Mouse (Mus musculus) ES-E14 (cell line): ENCODE data around the gene Slc11a1. TPM values are rescaled to one million over a fixed set of nuclear protein-coding genes. Genes with fewer than 3 reads are reported as not detected.

ENCODE experiments used
- DNase-seq: peaks from one replicate; pipeline ENCODE4 v3.0.0-alpha.2; 2013; ENCODE audit warnings: low read depth, low spot score
- H3K27ac ChIP-seq: 2 replicates; pipeline ENCODE4 v1.5.1; 2012; ENCODE audit warnings: low read depth, mild to moderate bottlenecking, low read length, moderate library complexity, mixed read lengths; ENCODE audit not compliant: poor library complexity, insufficient read depth, severe bottlenecking
- H3K36me3 ChIP-seq: 2 replicates; pipeline ENCODE4 v1.6.1; 2012; ENCODE audit warnings: mild to moderate bottlenecking, low read length, moderate library complexity, mixed read lengths; ENCODE audit not compliant: control insufficient read depth, poor library complexity, insufficient read depth, severe bottlenecking
- H3K4me1 ChIP-seq, 2 experiments: fragments of 150-350 bp in 1 of 2; sonication (generic) in 1 of 2; 2 replicates each; pipeline ENCODE4 v1.6.1; 2012; ENCODE audit warnings: low read length in 2 of 2, mild to moderate bottlenecking in 1 of 2, mixed read lengths in 1 of 2; ENCODE audit not compliant: control insufficient read depth in 2 of 2, insufficient read depth in 2 of 2, poor library complexity in 1 of 2
- H3K4me3 ChIP-seq, 2 experiments: fragments of 150-350 bp in 1 of 2; sonication (generic) in 1 of 2; 2 replicates each; pipeline ENCODE4 v1.5.1; 2012; ENCODE audit warnings: low read length in 2 of 2, low read depth in 1 of 2, mild to moderate bottlenecking in 1 of 2, mixed read lengths in 1 of 2; ENCODE audit not compliant: insufficient read depth in 1 of 2, poor library complexity in 1 of 2, severe bottlenecking in 1 of 2
- H3K9ac ChIP-seq: 2 replicates; pipeline ENCODE4 v1.6.1; 2012; ENCODE audit warnings: low read depth, mild to moderate bottlenecking, low read length, mixed read lengths; ENCODE audit not compliant: poor library complexity, insufficient read depth, severe bottlenecking
- H3K9me3 ChIP-seq: fragments of 150-350 bp; sonication (generic); 2 replicates; pipeline ENCODE4 v1.6.1; 2012; ENCODE audit warnings: low read depth, mild to moderate bottlenecking, low read length; ENCODE audit not compliant: control insufficient read depth, insufficient read depth
- CHD2 ChIP-seq: IDR thresholded peaks from 2 replicates; pipeline ENCODE4 v1.6.1; 2014; ENCODE audit warnings: mild to moderate bottlenecking, low read depth, low read length, inconsistent platforms
- HCFC1 ChIP-seq: IDR thresholded peaks from 2 replicates; pipeline ENCODE4 v1.6.1; 2012; ENCODE audit warnings: low read length, inconsistent platforms, borderline replicate concordance; ENCODE audit not compliant: insufficient read depth
- MAFK ChIP-seq: IDR thresholded peaks from 2 replicates; pipeline ENCODE4 v1.6.1; 2014; ENCODE audit warnings: mild to moderate bottlenecking, low read depth, low read length, inconsistent platforms; ENCODE audit not compliant: insufficient read depth
- ZC3H11A ChIP-seq: IDR thresholded peaks from 2 replicates; pipeline ENCODE4 v1.6.1; 2012; ENCODE audit warnings: low read depth, mild to moderate bottlenecking, inconsistent platforms, low read length, borderline replicate concordance
- ZNF384 ChIP-seq: IDR thresholded peaks from 2 replicates; pipeline ENCODE4 v1.6.1; 2012; ENCODE audit warnings: low read depth, low read length, inconsistent platforms
- in situ Hi-C, 2 experiments: fragments of 600-800 bp; cut with MboI; formaldehyde crosslinking; loops; one replicate each; pipeline ENCODE4 v1.15.1; 2025; ENCODE audit warnings: low sequenced_read_pairs in 2 of 2, inconsistent platforms in 1 of 2; ENCODE audit not compliant: unreplicated experiment in 2 of 2
- total RNA-seq: library from RNA; depleted of rRNA; stranded (reverse); fragments of 300-350 nt; gene quantifications from 2 replicates; pipeline ENCODE4 v1.2.3, GENCODE M21; 2012

Gene Slc11a1
- total RNA-seq, 1 experiment = 19.9 TPM

DNA sequence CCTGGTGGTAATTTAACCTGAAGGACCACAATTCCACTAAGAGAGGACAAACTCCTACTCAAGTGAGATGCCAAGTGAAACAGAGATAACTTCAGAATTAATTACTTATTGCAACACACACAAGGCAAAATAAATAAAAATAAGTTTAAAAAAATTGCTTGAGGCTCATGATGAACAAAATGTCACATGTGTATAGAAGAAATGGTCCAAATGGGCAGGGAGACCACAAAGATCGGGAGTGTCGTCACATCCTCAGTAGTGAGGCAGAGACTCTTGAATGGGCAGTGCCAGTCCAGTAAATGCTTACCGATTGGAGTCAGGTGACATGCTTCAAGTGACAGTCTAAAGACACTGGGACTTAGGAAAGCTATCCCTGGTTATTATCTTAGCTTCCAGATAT lies 25.5 kb downstream of the Slc11a1 start:
- Histone ChIP-seq H3K4me3 (no peak overlapping the region), H3K4me1 (peaks cover 0 to 3% of the 10 kb centered on the region in 2 experiments; a peak in 1 of 4 replicates), H3K9ac (no peak overlapping the region), H3K27ac (no peak overlapping the region), H3K9me3 (no peaks in the 10 kb centered on the region), H3K36me3 (no peaks in the 10 kb centered on the region)
- DNase-seq = no peak
- TF ChIP-seq ZC3H11A (no peak), CHD2 (no peak), ZNF384 (no peak), HCFC1 (no peak), MAFK (no peak)
- in situ Hi-C loops = no loop called here

DNA sequence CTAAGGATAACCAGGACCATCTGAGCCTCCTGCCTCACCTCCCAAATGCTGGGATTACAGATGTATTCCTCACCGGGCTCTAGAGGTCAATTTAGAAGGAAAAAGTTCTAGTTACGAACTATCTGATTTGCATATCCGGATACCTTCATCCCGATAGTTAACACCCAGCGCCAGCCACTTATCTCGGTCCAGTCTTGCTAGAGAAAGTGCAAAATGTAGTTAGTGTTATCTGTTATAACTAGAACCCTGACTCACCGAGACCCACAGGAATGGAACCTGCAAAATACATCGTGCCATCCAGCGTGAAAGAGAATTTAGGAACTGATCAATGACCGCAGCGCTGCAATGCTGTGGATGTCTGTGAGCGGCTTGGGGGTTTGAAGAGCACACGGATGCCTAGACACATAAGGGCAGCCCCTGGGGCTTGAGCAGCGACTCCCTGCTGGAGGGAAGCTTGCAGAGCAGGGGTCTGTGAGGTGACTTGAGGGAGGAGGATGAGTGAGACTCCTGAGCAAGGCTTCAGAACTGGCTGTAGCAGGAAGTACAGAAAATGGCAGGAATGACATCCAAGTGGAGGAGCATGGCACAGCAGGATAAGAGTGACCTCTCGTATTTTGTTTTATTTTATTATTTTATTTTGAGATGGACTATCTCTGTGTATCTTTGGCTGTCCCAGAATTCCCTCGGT lies 26.2 kb downstream of the Slc11a1 start:
- H3K4me3 ChIP-seq = no peak overlapping the region

DNA sequence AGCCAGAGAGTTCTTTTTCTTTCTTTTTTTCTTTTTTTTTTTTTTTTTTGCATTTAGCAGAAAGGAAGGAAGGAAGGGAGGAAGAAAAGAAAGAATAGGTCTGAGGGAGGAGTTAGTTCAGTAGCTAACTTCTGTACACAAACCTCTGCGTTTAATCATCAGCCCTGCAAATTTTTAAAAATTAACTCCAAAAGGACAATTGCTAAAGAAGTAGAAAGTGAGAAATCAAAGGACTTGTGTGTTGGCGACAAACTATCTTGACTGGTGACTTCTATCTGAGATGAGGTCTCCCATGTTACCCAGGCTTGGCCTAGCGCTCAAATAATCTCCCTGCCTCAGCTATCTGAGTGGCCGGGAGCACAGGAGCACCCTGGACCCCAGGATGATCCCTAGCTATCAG lies 29.2 kb downstream of the Slc11a1 start:
- H3K36me3 ChIP-seq = no peaks in the 10 kb centered on the region
- no peak for TF ChIP-seq HCFC1
- H3K9ac ChIP-seq = no peak overlapping the region
- peaks cover 0 to 3% of the 10 kb centered on the region in 2 experiments; a peak in 1 of 4 replicates for H3K4me1 ChIP-seq
- in situ Hi-C loops = no loop called here
- H3K9me3 ChIP-seq = no peaks in the 10 kb centered on the region
- DNase-seq = no peak
- no peak overlapping the region for H3K4me3 ChIP-seq
- H3K27ac ChIP-seq = no peak overlapping the region

More for the DNA sequence above, 26.2 kb downstream of the Slc11a1 start:
- in situ Hi-C loops = no loop called here
- no peak for DNase-seq
- H3K9ac ChIP-seq = no peak overlapping the region
- TF ChIP-seq ZC3H11A (no peak), CHD2 (no peak), HCFC1 (no peak), ZNF384 (no peak), MAFK (no peak)
- peaks cover 0 to 3% of the 10 kb centered on the region in 2 experiments; a peak in 1 of 4 replicates for H3K4me1 ChIP-seq
- H3K27ac ChIP-seq = no peak overlapping the region
- H3K36me3 ChIP-seq = no peaks in the 10 kb centered on the region
- no peaks in the 10 kb centered on the region for H3K9me3 ChIP-seq

DNA sequence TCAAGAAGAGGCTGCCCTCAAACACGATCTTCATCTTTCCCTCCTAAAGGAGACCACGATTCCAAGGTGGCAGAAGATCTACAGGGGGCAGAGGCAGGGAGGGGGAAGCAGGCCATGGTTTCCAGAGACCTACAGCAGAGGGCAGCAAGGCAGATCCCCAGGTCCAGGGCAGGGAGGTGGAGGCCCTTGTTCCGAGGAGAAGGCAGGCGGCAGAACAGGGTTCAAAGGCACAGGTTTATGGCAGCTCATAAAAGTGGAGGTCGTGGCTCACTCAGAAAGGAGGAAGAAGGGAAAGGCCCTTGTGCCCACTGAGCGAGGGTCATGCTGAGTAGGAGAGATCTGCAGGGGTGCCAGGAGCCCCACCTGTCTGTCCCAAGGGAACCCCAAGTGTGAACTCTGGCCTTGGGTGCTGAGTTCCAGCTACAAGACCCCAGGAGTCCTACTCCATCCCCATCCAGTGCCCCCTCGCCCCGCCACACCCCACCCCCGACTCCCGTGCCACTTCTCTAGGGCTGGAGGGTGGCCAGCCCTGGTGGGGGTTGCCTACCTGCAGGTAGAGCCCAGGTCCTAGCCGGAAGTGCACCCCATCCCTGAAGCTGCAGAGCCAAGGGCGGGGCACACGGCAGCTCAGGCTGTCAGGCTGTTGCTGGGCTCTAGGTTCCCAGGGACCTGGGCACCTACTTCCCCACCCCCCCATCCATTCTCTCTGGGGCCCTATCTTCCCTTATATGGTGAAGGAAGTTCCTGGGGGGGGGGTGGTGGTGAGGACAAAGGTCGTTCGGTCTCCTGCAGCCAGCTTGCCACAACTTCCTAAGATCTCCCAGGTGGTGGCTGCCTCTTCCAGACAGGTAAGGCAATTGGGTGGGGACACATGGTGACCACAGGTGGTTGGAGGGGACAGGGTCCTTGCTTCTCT lies 33.9 kb downstream of the Slc11a1 start, which contains the start of gene Vil1:
Gene Vil1, plus strand, starts transcription at position 788 of the 916 bp plus-strand sequence.
- TF ChIP-seq ZC3H11A (no peak), HCFC1 (no peak), CHD2 (no peak), MAFK (no peak), ZNF384 (no peak)
- no peak for DNase-seq
- Histone ChIP-seq H3K9me3 (no peaks in the 10 kb centered on the region), H3K4me1 (peaks cover 0 to 2% of the 10 kb centered on the region in 2 experiments; a peak in 1 of 4 replicates), H3K36me3 (no peaks in the 10 kb centered on the region), H3K9ac (no peak within 1 kb of the TSS), H3K27ac (no peak within 1 kb of the TSS), H3K4me3 (peak within 1 kb of the TSS in 1 of 2 experiments; percentile 21; a peak in 1 of 4 replicates)
- in situ Hi-C loops = no loop called here
